Mouse (Mus musculus): ENCODE data around the gene Senp7. TPM values are rescaled to one million over a fixed set of nuclear protein-coding genes. Genes with fewer than 3 reads are reported as not detected.

Gene Senp7
- polyA plus RNA-seq, 1 experiment, result 28.5 TPM

Other genes with a start within 250 kb of the Senp7 start
- 5.1 and 5.4 TPM in 2 replicates for gene Nfkbiz, start 209.4 kb upstream of the Senp7 start, polyA plus RNA-seq (2012; rRNA removed)
- 5.9 and 6.0 TPM in 2 replicates for gene Nxpe3, start 153.1 kb upstream of the Senp7 start, polyA plus RNA-seq (2012; rRNA removed)
- gene Cep97, start 113.5 kb upstream of the Senp7 start, polyA plus RNA-seq (2012; rRNA removed), result 8.6 and 8.7 TPM in 2 replicates
- 426 and 475 TPM in 2 replicates for gene Rpl24, start 82.1 kb upstream of the Senp7 start, polyA plus RNA-seq (2012; rRNA removed)
- 25.3 and 26.8 TPM in 2 replicates for gene Zbtb11, start 74.5 kb upstream of the Senp7 start, polyA plus RNA-seq (2012; rRNA removed)
- gene Pcnp, start 18.6 kb upstream of the Senp7 start, polyA plus RNA-seq (2012; rRNA removed), result 135 and 138 TPM in 2 replicates
- 6.6 and 7.0 TPM in 2 replicates for gene Trmt10c, start 10.5 kb upstream of the Senp7 start, polyA plus RNA-seq (2012; rRNA removed)
- 0.55 and 0.82 TPM in 2 replicates for gene Impg2, start 156.0 kb downstream of the Senp7 start, polyA plus RNA-seq (2012; rRNA removed)